In the genomic region with DNA sequence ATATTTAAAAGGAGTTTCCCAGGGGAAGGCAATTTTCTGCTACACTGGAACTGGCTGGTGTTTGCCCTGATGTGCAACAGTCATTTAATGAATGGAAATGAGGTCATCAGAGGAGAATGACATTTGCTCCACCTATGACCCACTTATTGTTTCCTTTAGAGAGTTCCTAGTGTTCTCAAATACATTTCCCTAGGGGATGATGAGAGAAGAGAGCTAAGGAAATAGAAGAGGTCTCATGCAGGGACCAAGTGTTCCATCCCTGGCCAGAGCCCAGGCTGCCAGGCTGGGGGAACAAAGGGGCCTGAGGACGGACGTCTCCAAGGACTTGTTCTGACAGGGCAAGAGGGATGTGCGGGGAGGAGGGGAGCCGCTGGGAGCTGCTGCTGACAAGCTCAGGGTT, we compare ENCODE assay signal across 10 mouse cellular contexts.
A peak's percentile ranks its signal among the peaks of the same experiment; 100 is the strongest.
DNase-seq lines count a peak whose midpoint lies in the region; ATAC-seq lines count a peak whose summit lies in the region.
"Had no signal": no experiment of that assay in that cellular context is flagged by ENCODE, and none has a peak within 500 bp of the region (broad histone marks: within the 10 kb centered on the region; RNA-seq: fewer than 3 reads in every experiment).

No protein-coding gene starts in this region.

- no peak overlapping the region for H3K9ac ChIP-seq in heart, embryonic 11.5 days (ENCODE audit: low read depth, low read length)
- H3K9ac ChIP-seq in neural tube, embryonic 11.5 days (ENCODE audit: low read length), result no peak overlapping the region
- H3K9ac ChIP-seq: lung, embryonic 15.5 days had no signal

- ATAC-seq in heart, embryonic 11.5 days (replicated peaks; ENCODE audit: insufficient number of reproducible peaks, low FRiP score, low TSS enrichment), result no peak
- no peak for ATAC-seq in neural tube, embryonic 11.5 days (ENCODE audit: insufficient read depth, low FRiP score, low TSS enrichment)

- no peak overlapping the region for H3K4me2 ChIP-seq in heart, embryonic 11.5 days
- H3K4me2 ChIP-seq in neural tube, embryonic 11.5 days (ENCODE audit: low read depth), result no peak overlapping the region
- H3K4me2 ChIP-seq: lung, embryonic 15.5 days had no signal

- peak; percentile 63 to 83 for DNase-seq in heart, adult 18-20 months
- DNase-seq in embryo, embryonic 10 days (ENCODE audit: low spot score), result peak; percentile 81
- peak; percentile 46 to 55 for DNase-seq in heart, postnatal 10 days
- peak; percentile 55 for DNase-seq in neural tube, embryonic 11.5 days (ENCODE audit: low spot score)
- no peak for DNase-seq in spleen, adult 18-20 months
- no peak for DNase-seq in thymus, postnatal 0 days (ENCODE audit: low spot score)
- no peak for DNase-seq in urinary bladder, postnatal 10 days (ENCODE audit: low spot score)
- DNase-seq: cerebellum, adult 8-10 months had no signal

- peaks cover 14% of the 10 kb centered on the region for H3K4me1 ChIP-seq in heart, embryonic 11.5 days (ENCODE audit: control insufficient read depth, insufficient read depth, low read length)
- no peaks in the 10 kb centered on the region; the same call in 1 of the 2 replicates for H3K4me1 ChIP-seq in neural tube, embryonic 11.5 days (ENCODE audit: control insufficient read depth, insufficient read depth, low read length)

- H3K27me3 ChIP-seq in heart, embryonic 11.5 days (ENCODE audit: control insufficient read depth, insufficient read depth, low read length), result no peaks in the 10 kb centered on the region
- H3K27me3 ChIP-seq in neural tube, embryonic 11.5 days (ENCODE audit: control insufficient read depth, insufficient read depth, low read length), result no peaks in the 10 kb centered on the region
- H3K27me3 ChIP-seq: lung, embryonic 15.5 days had no signal

- no peak overlapping the region for H3K4me3 ChIP-seq in heart, embryonic 11.5 days (ENCODE audit: low read depth, low read length)
- no peak overlapping the region for H3K4me3 ChIP-seq in neural tube, embryonic 11.5 days (ENCODE audit: low read depth, low read length)
- H3K4me3 ChIP-seq: lung, embryonic 15.5 days had no signal

- 37% methylated on average over 4 of the region's 4 CpGs for WGBS in heart, embryonic 11.5 days (ENCODE audit: insufficient replicate concordance)
- WGBS in neural tube, embryonic 11.5 days, result 19% methylated on average over 4 of the region's 4 CpGs

- H3K27ac ChIP-seq in heart, embryonic 11.5 days (ENCODE audit: low read depth, low read length), result no peak overlapping the region
- no peak overlapping the region for H3K27ac ChIP-seq in neural tube, embryonic 11.5 days (ENCODE audit: low read depth, low read length)
- H3K27ac ChIP-seq: lung, embryonic 15.5 days had no signal

- intact Hi-C loops in heart, postnatal 10 days (cut with DNase I), result loop anchor here (5.0 kb wide), 1 partner anchor 77 kb away; no protein-coding TSS in a partner anchor

- H3K9me3 ChIP-seq in heart, embryonic 11.5 days (replicated peaks; ENCODE audit: control insufficient read depth, low read length), result no peaks in the 10 kb centered on the region
- no peaks in the 10 kb centered on the region for H3K9me3 ChIP-seq in neural tube, embryonic 11.5 days (ENCODE audit: control insufficient read depth, low read length)
- H3K9me3 ChIP-seq: lung, embryonic 15.5 days had no signal

- H3K36me3 ChIP-seq in heart, embryonic 11.5 days (ENCODE audit: control insufficient read depth, insufficient read depth, low read length), result no peaks in the 10 kb centered on the region
- H3K36me3 ChIP-seq in neural tube, embryonic 11.5 days (ENCODE audit: control insufficient read depth, insufficient read depth, low read length), result no peaks in the 10 kb centered on the region
- H3K36me3 ChIP-seq: lung, embryonic 15.5 days had no signal

Comparison
In these comparisons a context has a peak if more than half of its experiments do, and no peak if none do; other contexts are left out.
1. DNase-seq: peak in heart, adult 18-20 months (2 of 2), embryo, embryonic 10 days (single experiment), heart, postnatal 10 days (2 of 2) and neural tube, embryonic 11.5 days (single experiment); none in spleen, adult 18-20 months (0 of 2), thymus, postnatal 0 days (single experiment) and urinary bladder, postnatal 10 days (single experiment).